Mouse (Mus musculus) erythroblast, embryonic 14.5 days (primary cell): Measurements from ENCODE around the gene Ccl5.

Source experiments
- GATA1 ChIP-seq: IDR thresholded peaks from 2 replicates; pipeline ENCODE4 v1.6.1; 2012; ENCODE audit warnings: low read length, inconsistent platforms, mixed read lengths
- TAL1 ChIP-seq: IDR thresholded peaks from 3 replicates; pipeline ENCODE4 v1.6.1; 2012; ENCODE audit warnings: low read length, inconsistent platforms, mixed read lengths

DNA sequence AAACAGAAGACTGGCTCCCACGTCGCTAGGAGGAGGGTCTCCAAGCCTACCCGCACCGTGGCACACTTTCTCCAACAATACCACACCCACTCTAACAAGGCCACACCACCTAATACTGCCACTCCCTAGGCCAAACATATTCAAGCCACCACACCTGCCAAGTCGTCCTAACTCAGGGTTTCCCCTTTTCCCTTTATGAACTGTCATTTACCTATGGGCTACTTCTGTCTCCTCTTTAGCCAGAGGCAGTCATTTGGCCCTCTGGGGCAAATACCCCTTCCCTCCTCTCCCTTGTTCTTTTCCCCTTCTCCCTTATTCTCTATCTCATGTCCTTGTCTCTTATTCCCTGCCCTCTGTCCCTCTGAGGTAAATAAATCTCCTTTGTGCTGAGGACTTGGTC, 21.4 kb upstream of the Ccl5 start:
- TF ChIP-seq GATA1 (no peak), TAL1 (no peak)
